Mouse (Mus musculus): ENCODE results near the gene Schip1.

DNA sequence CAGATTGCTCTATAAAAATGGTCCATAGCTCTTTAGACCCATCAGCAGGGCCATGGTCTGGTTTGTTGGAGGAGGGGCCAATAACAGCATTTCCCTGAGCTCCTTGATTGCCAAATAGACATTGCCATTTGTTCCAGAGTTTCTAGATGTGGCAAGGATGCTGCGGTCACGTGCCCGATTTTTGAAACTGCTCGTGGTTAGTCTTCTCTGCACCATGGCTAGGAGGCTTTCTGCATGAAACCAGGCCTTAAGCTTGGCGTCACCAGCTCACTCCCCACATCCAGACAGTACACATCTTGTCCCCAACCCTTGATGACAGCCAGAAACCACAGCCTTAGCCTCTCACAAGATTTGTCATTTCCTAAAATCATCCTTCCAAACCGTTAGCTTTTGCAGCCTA lies 559.9 kb downstream of the Schip1 start:
- TF ChIP-seq POLR2A (IDR thresholded peaks at IDR 0.05; ENCODE audit: borderline replicate concordance, control insufficient read depth, low read depth, low read length): no peak
- no peak for TF ChIP-seq CTCF (IDR thresholded peaks at IDR 0.05; ENCODE audit: control insufficient read depth, insufficient read depth, low read length)

Measured in bone marrow, adult 2 months (tissue).